In genomic region chr11:52552860-52553259, GRCm38 (mm10) we compare ENCODE assay signal across 18 mouse cellular contexts.
DNase-seq lines count a peak whose midpoint lies in the region; ATAC-seq lines count a peak whose summit lies in the region.
"Had no signal": no experiment of that assay in that cellular context is flagged by ENCODE, and none has a peak within 500 bp of the region (broad histone marks: within the 10 kb centered on the region; RNA-seq: fewer than 3 reads in every experiment).

No protein-coding gene starts in this region.

- DNase-seq in frontal cortex, postnatal 14 days (ENCODE audit: low spot score in 2 of 2): no peak
- peak; percentile 37 for DNase-seq in brain, adult 2 months (ENCODE audit: low read depth, low spot score)
- no peak for DNase-seq in retina, embryonic 14.5 days (ENCODE audit: low spot score)
- DNase-seq: adrenal gland, adult 2 months; adrenal gland, adult 8-10 months; adrenal gland, postnatal 10 days; adrenal gland, postnatal 14 days; adrenal gland, postnatal 25 days; adrenal gland, postnatal 36 days; B cell, adult 2 months; cerebellum, adult 11 months; cerebellum, adult 11-12 months; cerebellum, adult 18-20 months; cerebellum, adult 2 months had no signal

- ATAC-seq in frontal cortex, adult (ENCODE audit: low TSS enrichment): peak; percentile 79
- ATAC-seq: activated CD4-positive, CD25-positive, alpha-beta regulatory T cell, adult 4 months; CD4-positive, CD25-positive, alpha-beta regulatory T cell, adult 4 months; Patski had no signal
